Mouse (Mus musculus) brain, adult 10 weeks (tissue): ENCODE data around the gene Rptn. TPM values are rescaled to one million over a fixed set of nuclear protein-coding genes. Genes with fewer than 3 reads are reported as not detected.

Experiments
- polyA plus RNA-seq: library from polyadenylated mRNA; stranded (reverse); fragments of 350-450 nt; fragmentation: Illumina TruSeq; extraction: RNeasy Lipid Tissue Mini Kit (QIAGEN cat#74804); gene quantifications from one replicate; pipeline ENCODE4 v1.2.3, GENCODE M21; 2015; ENCODE audit warnings: low read depth, low replicate concordance

The Rptn gene
- not detected for polyA plus RNA-seq

GRCm38 (mm10) chr3:93393366-93393765 is at the start of gene Rptn:
TSS of gene Rptn (plus strand) at chr3:93393699.

GRCm38 (mm10) chr3:93442030-93442429 is 48.5 kb downstream of the Rptn start, which contains the start of gene Tchh:
TSS of gene Tchh (plus strand) at chr3:93442330.

Other genes starting within 250 kb of the Rptn start
- gene Crnn, start 248.9 kb upstream of the Rptn start, polyA plus RNA-seq, result not detected
- not detected for gene Flg2, start 196.4 kb upstream of the Rptn start, polyA plus RNA-seq
- not detected for gene Flg, start 120.2 kb upstream of the Rptn start, polyA plus RNA-seq
- gene Hrnr, start 74.0 kb upstream of the Rptn start, polyA plus RNA-seq, result not detected
- 2.4 TPM for gene Tchh, start 48.6 kb downstream of the Rptn start, polyA plus RNA-seq
- not detected for gene Tchhl1, start 75.1 kb downstream of the Rptn start, polyA plus RNA-seq
- 28.0 TPM for gene S100a11, start 126.8 kb downstream of the Rptn start, polyA plus RNA-seq
- gene S100a10, start 161.4 kb downstream of the Rptn start, polyA plus RNA-seq, result 99.2 TPM